Mouse (Mus musculus): ENCODE data around the gene Foxp1. TPM values are rescaled to one million over a fixed set of nuclear protein-coding genes. Genes with fewer than 3 reads are reported as not detected.

The Foxp1 gene
- polyA plus RNA-seq (2012; rRNA removed): 6.5 and 7.9 TPM in 2 replicates
- 10.6 and 11.9 TPM in 2 replicates for polyA plus RNA-seq (2014; fragmentation: Nextera tagmentation; extraction: Ambion mirVana)

DNA sequence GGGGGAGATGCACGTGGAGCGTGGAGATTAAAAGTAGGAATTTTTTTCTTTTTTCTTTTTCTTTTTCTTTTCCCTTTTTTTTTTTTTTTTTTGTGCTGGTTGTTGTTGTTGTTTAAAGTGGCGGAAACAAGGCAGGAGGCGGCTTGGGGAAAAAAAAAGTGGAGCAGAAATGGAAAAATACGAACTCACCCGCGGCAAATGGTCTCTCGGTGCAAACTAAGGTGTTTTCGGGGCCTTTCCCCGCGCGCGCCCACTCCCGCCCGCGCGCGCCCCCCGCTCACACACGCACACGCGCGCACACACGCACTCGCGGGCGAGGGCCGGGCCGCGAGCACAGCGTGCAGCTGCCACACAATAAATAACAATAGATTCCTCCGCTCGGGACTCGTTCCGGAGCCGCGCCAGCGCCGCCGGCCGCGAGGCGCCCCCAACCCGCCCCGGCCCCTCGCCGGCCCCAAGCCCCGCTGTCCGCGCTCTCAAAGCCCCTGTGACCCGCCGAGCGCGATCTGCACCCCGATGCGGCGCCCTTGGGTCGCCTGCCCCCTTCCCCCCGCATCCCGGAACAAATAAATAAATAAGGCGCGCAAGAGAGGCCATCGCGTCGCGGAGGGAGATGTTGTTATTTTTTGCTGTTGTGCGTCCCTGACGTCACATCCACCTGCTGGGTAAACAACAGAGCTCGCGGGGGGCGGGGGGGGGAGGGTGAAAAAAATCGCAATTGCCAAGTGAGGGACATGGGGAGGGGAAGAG is at the start of gene Foxp1:
Foxp1 (minus strand) TSS at position 363 of the 750 bp plus-strand sequence.
- WGBS (ENCODE audit: insufficient replicate concordance): under 1% methylated on average over 72 of the region's 72 CpGs
- Histone ChIP-seq H3K9me3 (ENCODE audit: control insufficient read depth, low read length) (no peaks in the 10 kb centered on the region; the same call in 1 of the 2 replicates), H3K36me3 (replicated peaks; ENCODE audit: control insufficient read depth, insufficient read depth, low read depth) (no peaks in the 10 kb centered on the region), H3K27ac (peak within 1 kb of the TSS; percentile 60), H3K9ac (replicated peaks) (peak within 1 kb of the TSS; percentile 89), H3K27me3 (ENCODE audit: control insufficient read depth, insufficient read depth, low read length) (peaks cover 20% of the 10 kb centered on the region), H3K4me3 (ENCODE audit: insufficient read depth in 1 of 2, low read depth in 2 of 2, low read length in 2 of 2) (peak within 1 kb of the TSS; percentile 79 to 100), H3K4me2 (ENCODE audit: low read depth) (peak within 1 kb of the TSS; percentile 87), H3K4me1 (replicated peaks; ENCODE audit: control insufficient read depth in 2 of 2, insufficient read depth in 2 of 2, low read length in 1 of 2) (no peaks in the 10 kb centered on the region)
- TF ChIP-seq CTCF (IDR thresholded peaks at IDR 0.05; ENCODE audit: low read depth) (no peak), EP300 (IDR thresholded peaks at IDR 0.05; ENCODE audit: low read depth) (no peak)
- ATAC-seq (ENCODE audit: insufficient read depth): peak; percentile 70
- peak; percentile 67 to 72 (median 70) for DNase-seq (ENCODE audit: low read depth in 3 of 3, low spot score in 3 of 3)

DNA sequence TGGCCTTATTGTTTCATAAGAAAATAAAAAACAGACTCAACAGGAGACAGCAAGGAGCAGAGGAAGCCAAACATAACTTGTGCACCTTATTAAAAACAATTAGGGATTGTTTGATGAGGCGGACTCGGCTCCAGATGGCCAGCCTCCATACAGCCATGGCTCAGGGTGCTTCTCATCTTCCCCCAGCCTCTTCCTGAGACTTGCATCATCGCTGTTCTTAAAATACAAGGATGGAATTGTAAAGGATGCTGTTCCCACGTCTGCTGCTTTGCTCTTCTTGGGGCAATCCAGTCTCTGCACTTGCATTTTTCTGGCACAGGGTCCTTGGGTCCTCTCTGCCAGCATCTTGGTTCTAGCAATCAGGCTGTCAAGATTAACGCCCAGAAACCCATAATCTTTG is 49.5 kb upstream of the Foxp1 start:
- Histone ChIP-seq H3K4me1 (replicated peaks; ENCODE audit: control insufficient read depth in 2 of 2, insufficient read depth in 2 of 2, low read length in 1 of 2) (no peaks in the 10 kb centered on the region), H3K27me3 (ENCODE audit: control insufficient read depth, insufficient read depth, low read length) (no peaks in the 10 kb centered on the region), H3K27ac (no peak overlapping the region), H3K4me3 (ENCODE audit: insufficient read depth in 1 of 2, low read depth in 2 of 2, low read length in 2 of 2) (no peak overlapping the region), H3K36me3 (replicated peaks; ENCODE audit: control insufficient read depth, insufficient read depth, low read depth) (no peaks in the 10 kb centered on the region), H3K4me2 (ENCODE audit: low read depth) (no peak overlapping the region), H3K9ac (replicated peaks) (no peak overlapping the region), H3K9me3 (ENCODE audit: control insufficient read depth, low read length) (no peaks in the 10 kb centered on the region)
- WGBS (ENCODE audit: insufficient replicate concordance): 61% methylated on average over 5 of the region's 5 CpGs
- ATAC-seq (ENCODE audit: insufficient read depth) (no peak), DNase-seq (ENCODE audit: low read depth in 3 of 3, low spot score in 3 of 3) (no peak)
- TF ChIP-seq CTCF (IDR thresholded peaks at IDR 0.05; ENCODE audit: low read depth) (no peak), EP300 (IDR thresholded peaks at IDR 0.05; ENCODE audit: low read depth) (no peak)

DNA sequence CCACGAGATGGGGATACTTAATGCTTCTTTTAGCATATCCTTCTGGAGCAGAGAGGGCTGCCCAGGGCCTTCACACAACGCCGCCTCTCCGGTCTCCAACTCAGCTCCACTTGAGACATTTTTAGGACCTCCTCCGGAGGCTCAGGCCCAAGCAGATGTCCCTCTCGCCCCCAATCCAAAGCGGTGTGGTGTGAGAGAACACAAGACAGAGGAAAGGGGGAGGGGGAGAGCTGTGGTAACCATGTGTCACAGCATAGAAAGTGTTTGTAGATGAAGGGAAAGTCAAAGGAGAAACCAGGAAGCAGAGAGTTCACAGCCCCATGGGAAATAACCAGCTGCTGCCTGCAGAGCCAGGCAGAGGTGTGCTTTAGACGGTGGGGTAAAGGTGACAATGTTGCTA is 44.4 kb upstream of the Foxp1 start:
- Histone ChIP-seq H3K9ac (replicated peaks) (no peak overlapping the region), H3K4me1 (replicated peaks; ENCODE audit: control insufficient read depth in 2 of 2, insufficient read depth in 2 of 2, low read length in 1 of 2) (no peaks in the 10 kb centered on the region), H3K36me3 (replicated peaks; ENCODE audit: control insufficient read depth, insufficient read depth, low read depth) (no peaks in the 10 kb centered on the region), H3K9me3 (ENCODE audit: control insufficient read depth, low read length) (no peaks in the 10 kb centered on the region), H3K4me2 (ENCODE audit: low read depth) (no peak overlapping the region), H3K4me3 (ENCODE audit: insufficient read depth in 1 of 2, low read depth in 2 of 2, low read length in 2 of 2) (no peak overlapping the region), H3K27ac (no peak overlapping the region), H3K27me3 (ENCODE audit: control insufficient read depth, insufficient read depth, low read length) (no peaks in the 10 kb centered on the region)
- WGBS (ENCODE audit: insufficient replicate concordance): 62% methylated on average over 8 of the region's 8 CpGs
- ATAC-seq (ENCODE audit: insufficient read depth): no peak
- no peak for DNase-seq (ENCODE audit: low read depth in 3 of 3, low spot score in 3 of 3)
- TF ChIP-seq CTCF (IDR thresholded peaks at IDR 0.05; ENCODE audit: low read depth) (no peak), EP300 (IDR thresholded peaks at IDR 0.05; ENCODE audit: low read depth) (no peak)

DNA sequence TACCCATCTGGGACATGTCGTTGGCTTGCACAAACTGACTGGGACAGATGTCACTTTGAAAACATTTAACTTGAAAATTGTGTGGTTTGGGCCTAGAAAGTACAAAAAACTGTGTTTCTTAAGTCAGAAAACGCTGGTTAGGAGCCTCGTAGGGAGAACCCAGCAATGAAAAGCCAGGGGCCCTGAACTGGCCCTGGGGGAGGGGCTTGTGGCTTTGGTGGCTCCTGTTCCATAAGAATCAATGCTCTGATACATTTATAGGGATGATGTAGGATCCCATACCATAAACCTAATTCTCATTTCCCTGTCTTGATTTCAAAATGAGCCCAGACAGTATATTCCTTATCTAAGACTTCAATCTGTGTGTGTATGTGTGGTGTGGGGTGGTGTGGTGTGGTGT is 42.2 kb upstream of the Foxp1 start:
- ATAC-seq (ENCODE audit: insufficient read depth): no peak
- no peaks in the 10 kb centered on the region for H3K9me3 ChIP-seq (ENCODE audit: control insufficient read depth, low read length)
- no peak for DNase-seq (ENCODE audit: low read depth in 3 of 3, low spot score in 3 of 3)
- WGBS (ENCODE audit: insufficient replicate concordance): 58% methylated on average over 3 of the region's 3 CpGs
- H3K27ac ChIP-seq: no peak overlapping the region
- H3K4me2 ChIP-seq (ENCODE audit: low read depth): no peak overlapping the region
- H3K4me3 ChIP-seq (ENCODE audit: insufficient read depth in 1 of 2, low read depth in 2 of 2, low read length in 2 of 2): no peak overlapping the region
- no peak for TF ChIP-seq CTCF (IDR thresholded peaks at IDR 0.05; ENCODE audit: low read depth)
- no peak for TF ChIP-seq EP300 (IDR thresholded peaks at IDR 0.05; ENCODE audit: low read depth)
- no peak overlapping the region for H3K9ac ChIP-seq (replicated peaks)
- no peaks in the 10 kb centered on the region for H3K4me1 ChIP-seq (replicated peaks; ENCODE audit: control insufficient read depth in 2 of 2, insufficient read depth in 2 of 2, low read length in 1 of 2)
- no peaks in the 10 kb centered on the region for H3K36me3 ChIP-seq (replicated peaks; ENCODE audit: control insufficient read depth, insufficient read depth, low read depth)
- no peaks in the 10 kb centered on the region for H3K27me3 ChIP-seq (ENCODE audit: control insufficient read depth, insufficient read depth, low read length)

DNA sequence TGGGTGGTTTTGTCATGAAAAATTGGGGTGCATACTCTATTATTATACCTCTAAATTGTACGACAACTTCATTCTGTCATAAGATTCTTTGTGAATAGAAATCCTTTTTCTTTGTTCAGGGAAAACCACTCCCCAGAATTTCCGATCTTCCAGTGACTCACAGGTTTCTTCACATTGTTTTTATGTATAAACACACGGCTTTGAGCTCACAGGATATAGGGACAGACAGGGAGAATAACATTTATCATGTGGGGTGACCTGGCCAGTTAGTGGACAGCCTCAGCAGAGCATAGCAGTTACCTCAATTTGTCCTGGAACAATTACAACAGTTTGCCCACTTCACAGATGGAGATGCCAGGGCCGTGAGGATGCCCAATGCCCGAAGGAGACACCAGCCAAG is 34.4 kb upstream of the Foxp1 start:
- Histone ChIP-seq H3K27me3 (ENCODE audit: control insufficient read depth, insufficient read depth, low read length) (no peaks in the 10 kb centered on the region), H3K36me3 (replicated peaks; ENCODE audit: control insufficient read depth, insufficient read depth, low read depth) (no peaks in the 10 kb centered on the region), H3K4me2 (ENCODE audit: low read depth) (no peak overlapping the region), H3K9me3 (ENCODE audit: control insufficient read depth, low read length) (no peaks in the 10 kb centered on the region), H3K4me1 (replicated peaks; ENCODE audit: control insufficient read depth in 2 of 2, insufficient read depth in 2 of 2, low read length in 1 of 2) (no peaks in the 10 kb centered on the region), H3K9ac (replicated peaks) (no peak overlapping the region), H3K27ac (no peak overlapping the region), H3K4me3 (ENCODE audit: insufficient read depth in 1 of 2, low read depth in 2 of 2, low read length in 2 of 2) (no peak overlapping the region)
- TF ChIP-seq EP300 (IDR thresholded peaks at IDR 0.05; ENCODE audit: low read depth) (no peak), CTCF (IDR thresholded peaks at IDR 0.05; ENCODE audit: low read depth) (no peak)
- no peak for ATAC-seq (ENCODE audit: insufficient read depth)
- 60% methylated on average over 5 of the region's 5 CpGs for WGBS (ENCODE audit: insufficient replicate concordance)
- no peak for DNase-seq (ENCODE audit: low read depth in 3 of 3, low spot score in 3 of 3)
